2 mouse cellular contexts compared by ENCODE assay signal in the genomic region with DNA sequence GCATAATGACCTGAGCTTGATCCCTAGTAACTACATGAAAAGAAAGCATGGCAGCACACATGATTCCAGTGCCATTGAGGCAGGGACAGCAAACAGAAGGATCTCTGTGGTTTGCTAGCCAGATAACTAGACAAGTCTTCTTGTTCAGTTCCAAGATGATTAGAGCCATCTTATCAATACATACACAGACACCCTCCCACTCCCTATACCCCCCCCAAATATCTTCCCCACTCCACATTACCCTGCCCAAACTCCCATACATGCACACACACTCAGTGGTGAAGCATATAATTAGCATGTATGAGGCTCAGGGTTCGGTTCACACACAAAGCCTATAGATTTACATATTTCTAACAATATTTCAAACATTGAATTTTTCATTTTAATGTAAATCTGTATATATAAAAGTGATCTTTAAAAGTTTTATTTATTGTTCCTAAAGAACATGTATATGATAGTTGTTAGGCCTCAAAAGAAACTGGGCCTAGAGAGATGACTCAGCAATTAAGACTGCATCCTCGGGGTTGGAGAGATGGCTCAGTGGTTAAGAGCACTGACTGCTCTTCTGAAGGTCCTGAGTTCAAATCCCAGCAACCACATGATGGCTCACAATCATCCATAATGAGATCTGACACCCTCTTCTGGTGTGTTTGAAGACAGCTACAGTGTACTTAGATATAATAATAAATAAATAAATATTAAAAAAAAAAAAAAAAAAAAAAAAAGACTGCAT.
A peak's percentile ranks its signal among the peaks of the same experiment; 100 is the strongest.
TF ChIP-seq lines count a peak whose summit lies in the region.

No protein-coding gene starts in this region.

TF ChIP-seq in ES-E14, 5 proteins besides CTCF, POLR2A, EP300 and RAD21:
- TF ChIP-seq ZC3H11A (IDR thresholded peaks at IDR 0.05; ENCODE audit: borderline replicate concordance, low read depth, low read length) (no peak), MAFK (IDR thresholded peaks at IDR 0.05; ENCODE audit: insufficient read depth, low read depth, low read length) (0 out of 2 replicates have a peak, but pooled peaks have one; percentile 47)

TF ChIP-seq in MEL, 35 proteins besides CTCF, POLR2A, EP300 and RAD21:
- TF ChIP-seq TCF12 (IDR thresholded peaks at IDR 0.05; ENCODE audit: low read depth, low read length) (peak; percentile 27; the same call in 1 of the 2 replicates), TBP (IDR thresholded peaks at IDR 0.05; ENCODE audit: low read depth, low read length) (0 out of 2 replicates have a peak, but pooled peaks have one; percentile 38), KAT2A (conservative IDR thresholded peaks at IDR 0.05; ENCODE audit: low read depth, low read length) (no peak), MAFK (IDR thresholded peaks at IDR 0.05; ENCODE audit: borderline replicate concordance, low read depth, low read length) (0 out of 2 replicates have a peak, but pooled peaks have one; percentile 38)
